Mouse (Mus musculus) kidney, postnatal 36 days (tissue): ENCODE data around the gene Klhl29.

Experiments used
- DNase-seq, 2 experiments: peaks; one replicate each; pipeline ENCODE4 v3.0.0; 2021 to 2022; ENCODE audit warnings: mixed read lengths in 2 of 2

The Klhl29 gene

DNA sequence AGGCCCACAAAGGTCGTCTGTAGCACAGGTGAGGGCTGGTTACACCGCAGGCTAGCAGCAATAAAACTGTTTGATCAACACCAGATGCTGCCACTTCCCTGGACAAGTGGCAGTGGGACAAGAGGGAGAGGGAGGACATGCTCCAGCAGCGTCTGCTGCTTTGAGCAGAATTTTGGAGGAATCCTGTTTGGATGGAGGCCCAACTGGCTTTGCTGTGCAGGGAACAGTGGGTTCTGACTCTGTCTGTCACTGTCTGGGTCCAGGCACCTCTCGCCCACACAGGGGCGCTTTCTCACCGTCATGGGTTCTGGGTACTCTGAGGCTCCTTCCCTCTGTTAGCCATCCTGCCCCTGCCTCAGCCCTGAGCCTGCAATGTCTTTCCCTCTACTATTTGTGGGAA, 209.3 kb downstream of the Klhl29 start:
- peak in 1 of 2 experiments; percentile 50 for DNase-seq

DNA sequence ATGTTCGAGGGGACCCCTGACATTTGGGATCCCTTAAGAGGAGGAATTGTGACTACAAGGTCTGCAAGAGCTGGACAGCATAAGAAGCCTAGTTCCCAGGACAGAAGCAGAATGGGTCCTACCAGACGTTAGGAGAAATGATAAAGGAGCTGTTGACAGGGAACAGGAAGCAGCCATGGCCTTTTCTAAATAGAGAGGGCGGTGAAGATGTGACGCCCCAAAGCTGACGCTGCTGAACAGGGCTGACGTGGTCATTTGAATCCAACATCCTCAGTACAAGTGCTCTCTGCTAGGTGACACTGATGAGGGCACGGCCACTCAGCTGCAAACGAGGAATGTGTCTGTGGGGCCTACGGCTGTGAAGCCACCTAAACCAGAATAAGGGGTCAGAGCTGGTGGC, 210.1 kb downstream of the Klhl29 start:
- no peak for DNase-seq

DNA sequence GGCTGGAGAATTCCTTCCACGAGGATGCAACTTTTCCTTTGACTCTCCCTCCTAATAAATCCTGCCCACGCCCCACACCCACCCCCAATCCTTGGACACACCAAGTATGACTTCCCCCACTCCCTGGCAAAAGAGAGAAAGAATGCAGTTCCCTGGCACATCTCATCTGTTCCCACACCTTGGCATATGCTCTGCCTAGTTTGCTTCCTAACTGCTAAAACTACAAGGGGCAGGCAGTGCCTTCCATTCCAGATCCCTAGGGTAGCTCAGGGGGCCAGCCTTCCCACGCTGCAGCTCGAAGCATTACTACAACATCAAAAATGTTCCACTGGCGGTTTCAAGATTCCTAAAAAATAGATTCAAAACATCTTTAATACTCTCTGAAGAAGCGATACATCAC, 212.8 kb downstream of the Klhl29 start:
- DNase-seq = no peak

DNA sequence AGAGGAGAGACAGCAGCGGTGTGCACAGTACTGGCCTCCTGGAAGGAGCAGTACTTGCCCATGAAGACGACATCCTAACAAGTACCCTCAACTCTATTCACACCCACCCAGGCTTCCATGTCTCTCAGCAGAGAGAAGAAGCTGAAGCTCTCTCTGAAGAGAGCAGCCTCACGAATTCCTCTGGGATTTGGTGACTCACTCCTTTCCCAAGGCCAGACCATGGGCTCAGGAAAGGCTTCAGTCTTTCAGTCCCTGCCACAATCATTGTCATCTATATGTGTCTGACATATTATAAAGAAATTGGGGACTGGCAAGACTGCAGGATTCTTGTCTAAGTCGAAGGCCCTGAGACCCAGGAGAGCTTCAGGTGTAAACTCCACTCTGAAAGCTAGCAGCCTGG, 213.9 kb downstream of the Klhl29 start:
- no peak for DNase-seq

DNA sequence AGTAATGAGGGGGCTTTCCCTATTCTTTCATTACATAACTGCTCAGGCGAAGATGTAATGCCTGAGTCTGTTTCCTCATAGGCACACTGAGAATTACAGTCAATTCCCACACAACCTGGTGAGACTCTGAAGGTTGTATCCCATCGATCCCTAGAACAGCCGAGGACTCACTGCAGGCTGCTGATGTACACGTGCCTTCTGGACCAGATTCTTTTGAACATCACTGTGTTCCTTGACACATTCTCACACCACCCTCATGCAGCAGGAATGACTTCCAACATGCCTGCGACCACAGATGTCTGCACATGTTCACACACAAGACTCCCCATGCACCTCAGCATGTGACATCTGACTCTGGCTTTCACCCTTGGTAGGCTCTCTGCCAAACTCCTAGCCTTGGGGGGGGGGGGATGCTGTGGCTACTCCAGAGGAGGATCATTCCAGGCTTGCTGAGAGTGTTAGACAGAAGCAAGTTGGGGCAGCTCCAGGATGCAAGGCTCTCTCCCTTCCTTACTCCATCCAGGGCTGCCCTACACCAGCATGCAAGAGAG, 217.5 kb downstream of the Klhl29 start:
- no peak for DNase-seq

DNA sequence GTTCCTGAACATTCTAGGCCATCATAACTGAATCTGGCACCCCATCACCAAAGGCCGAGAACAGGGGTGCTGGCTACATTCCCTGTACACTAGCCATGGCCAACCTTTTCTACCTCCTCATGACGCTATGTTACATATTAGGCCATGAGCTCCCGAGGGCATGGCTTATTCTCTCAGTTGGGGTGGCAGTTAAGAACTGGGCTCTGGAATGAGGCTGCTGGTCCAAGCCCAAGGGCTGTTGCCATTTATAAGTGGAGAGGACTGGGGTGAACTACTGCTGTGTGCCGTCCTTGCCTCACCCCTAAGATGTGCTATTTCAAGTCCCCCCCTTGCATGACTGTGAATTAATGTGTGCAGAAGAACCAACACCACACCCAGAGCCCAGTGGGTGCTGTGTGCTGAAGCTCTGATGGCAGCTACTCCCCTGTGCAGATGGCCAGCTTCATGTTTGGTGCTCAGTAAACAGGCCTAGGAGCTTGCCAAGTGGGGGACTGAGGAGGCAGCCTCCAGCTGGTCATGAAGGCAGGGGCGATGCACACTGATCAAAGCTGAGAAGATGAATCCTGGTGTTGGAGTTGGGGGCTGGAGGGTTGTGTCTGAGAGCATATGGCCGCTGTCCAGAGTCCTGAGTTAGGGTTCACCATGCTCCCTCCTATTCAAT, 218.3 kb downstream of the Klhl29 start:
- peak in 1 of 2 experiments; percentile 32 for DNase-seq

DNA sequence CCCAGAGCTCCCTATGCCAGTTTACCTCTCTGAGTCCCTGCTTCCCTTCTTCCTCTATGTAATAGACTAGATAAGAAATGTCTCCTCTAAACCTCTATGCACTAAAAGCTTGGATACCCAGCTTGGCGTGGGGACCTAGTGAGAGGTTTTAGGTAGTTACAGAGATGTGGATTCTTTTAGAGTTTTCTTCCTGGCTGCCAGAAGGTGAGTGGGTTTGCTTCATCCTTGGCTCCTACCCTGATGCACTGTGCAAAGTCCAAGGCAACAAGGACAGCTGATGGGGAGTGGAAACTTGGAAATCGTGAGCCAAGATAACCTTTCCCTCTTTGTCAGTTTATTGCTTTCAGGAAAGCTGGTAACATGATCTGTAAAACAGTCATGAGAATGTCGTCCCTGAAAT, 220.3 kb downstream of the Klhl29 start:
- no peak for DNase-seq

DNA sequence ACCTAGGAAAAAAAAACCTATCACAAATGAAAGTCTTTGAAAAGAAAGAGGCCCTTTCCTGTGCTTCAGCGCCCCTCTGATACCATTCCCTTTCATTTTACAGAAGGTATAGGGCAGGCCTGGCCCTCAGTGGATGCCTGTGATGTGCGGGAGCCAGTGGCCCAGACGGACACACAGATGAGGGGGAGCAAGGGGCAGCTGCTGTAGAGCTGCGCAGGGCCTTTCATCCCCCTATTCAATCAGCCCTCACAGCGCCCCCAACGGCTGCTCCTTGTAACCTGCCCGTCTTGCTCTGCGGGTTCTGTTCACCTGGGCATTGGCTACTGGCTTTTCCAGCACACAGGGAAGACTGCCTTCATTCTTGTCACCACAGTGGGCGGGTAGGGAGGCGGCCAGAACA, 223.6 kb downstream of the Klhl29 start:
- peak in 1 of 2 experiments; percentile 41 for DNase-seq

DNA sequence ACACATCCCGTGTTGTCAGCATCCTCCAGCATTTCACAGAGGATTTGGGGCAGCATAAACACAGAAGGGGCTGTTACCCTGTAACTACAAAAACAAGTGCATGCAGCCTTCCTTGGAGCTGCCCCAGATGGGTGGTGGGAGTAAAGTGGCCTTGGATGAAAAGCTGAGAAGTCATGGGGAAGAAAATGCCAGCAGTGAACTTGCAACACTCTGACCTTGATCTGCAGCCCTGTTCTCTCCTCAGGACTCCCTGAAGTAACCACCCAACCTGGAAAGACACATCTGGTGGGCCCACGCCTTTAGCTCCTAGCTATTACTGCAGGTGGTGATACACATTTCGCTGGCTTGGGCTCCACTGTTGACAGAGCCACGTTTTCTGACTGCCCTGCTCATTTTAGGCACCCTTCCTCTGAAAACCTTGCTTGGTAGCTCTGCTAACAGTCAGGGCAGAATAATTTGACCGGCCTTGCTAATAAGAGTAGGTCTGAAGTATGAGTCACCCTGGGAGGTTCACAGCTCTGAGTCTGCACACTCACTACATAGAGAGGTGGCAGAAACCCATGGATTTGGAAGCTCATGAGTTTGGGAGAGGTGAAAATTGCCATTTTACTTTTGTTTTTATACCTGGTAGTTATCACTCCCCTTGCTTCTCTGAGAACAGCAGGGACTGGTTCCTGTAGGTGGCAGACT, 228.0 kb downstream of the Klhl29 start:
- no peak for DNase-seq

DNA sequence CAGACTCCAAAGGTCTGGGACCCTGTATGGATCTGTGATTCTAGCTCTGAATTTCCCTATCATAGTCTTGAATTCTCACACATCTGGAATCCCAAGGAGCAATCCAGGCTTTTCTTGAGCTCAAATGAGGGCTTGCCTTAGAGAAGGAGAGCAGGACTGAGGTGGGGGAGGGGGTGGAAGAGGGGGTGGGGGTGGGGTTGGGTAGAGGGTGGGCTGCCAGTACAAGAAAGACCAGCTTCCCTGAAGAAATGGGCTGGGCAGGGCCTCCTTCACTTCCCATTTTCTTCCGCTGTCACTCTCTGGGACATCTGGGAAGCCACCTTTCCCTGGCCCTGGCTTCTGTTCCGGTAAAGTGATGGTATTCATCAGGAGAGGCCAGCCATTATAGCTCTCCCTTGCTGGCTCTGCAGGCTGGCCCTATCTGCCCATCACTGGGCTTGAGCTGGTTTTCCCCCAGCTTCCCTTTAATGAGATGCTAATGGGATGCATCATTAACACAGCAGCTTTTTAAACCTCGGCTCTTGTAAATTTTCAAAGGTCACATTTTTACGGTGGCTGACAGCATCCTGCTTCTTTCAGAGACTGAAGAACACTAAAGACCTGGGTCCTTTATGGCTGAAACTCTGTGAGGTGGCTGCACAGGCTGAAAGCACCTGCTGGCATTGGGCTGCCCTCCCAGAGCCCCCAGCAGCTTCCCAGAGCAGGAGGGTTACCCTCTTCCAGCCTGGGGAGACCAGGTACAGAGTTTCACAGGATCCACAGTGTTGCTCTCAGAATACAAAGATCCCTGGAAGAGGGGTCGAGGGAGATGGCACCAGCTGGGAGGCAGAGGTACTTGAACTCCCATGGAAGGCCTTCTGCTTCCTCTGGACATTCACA, 231.3 kb downstream of the Klhl29 start:
- DNase-seq = peak in 1 of 2 experiments; percentile 22

DNA sequence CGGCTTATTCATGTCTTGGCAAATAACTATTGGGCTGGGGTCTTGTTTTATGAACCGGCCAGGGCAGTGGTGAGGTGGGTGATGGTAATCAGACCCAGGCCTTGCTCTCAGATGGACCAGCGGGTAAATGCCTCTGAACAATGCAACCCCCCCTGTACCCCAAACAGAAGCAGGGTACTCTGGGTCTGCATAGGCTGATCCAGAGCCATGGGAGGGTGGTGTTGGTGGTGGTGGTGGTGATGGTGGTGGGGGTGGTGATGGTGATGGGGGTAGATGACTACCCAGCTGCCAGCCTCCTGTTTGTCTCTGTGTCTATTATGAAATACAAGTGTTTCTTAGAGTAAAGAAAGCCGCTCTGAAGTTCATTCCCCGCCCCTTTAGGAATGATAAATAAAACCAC, 232.3 kb downstream of the Klhl29 start:
- no peak for DNase-seq

DNA sequence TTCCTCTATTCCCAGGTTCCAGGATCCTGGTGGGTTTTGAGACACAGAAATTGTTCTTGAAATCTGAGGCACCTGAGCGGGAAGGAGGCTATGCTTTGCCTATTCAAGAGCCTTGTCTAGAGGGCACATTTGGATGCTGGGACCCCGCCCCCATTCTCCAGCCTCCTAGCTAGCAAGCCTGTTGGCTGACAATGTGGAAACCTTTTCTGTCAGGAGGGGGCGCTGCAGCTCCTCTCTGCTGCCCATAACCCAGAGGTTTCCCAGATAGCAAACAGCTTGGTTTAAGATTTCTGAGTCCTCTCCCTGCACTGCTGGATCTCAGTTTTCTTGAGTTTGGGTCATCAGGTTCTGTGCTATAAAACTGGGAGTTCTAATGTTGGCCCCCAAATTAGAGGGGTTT, 232.7 kb downstream of the Klhl29 start:
- DNase-seq = peak; percentile 80 to 89

DNA sequence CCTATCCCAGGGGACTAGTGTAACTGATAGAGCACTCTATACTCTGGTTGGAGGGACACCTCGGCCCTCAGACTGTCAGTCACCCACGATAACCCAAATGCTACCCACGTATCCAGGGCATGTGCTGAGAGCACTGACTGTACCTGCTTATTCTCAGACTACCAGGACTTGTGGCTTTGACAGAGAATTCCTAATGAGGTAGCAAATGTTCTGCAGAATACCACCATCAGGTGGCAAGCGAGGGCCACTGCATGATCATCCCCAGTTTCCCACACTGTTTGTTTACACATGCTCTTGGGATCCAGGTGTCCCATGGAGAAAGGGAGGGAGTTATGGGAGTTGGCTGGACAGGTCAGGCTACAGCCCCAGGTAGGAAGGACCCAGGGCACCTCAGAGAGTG, 234.4 kb downstream of the Klhl29 start:
- DNase-seq = peak in 1 of 2 experiments; percentile 36

DNA sequence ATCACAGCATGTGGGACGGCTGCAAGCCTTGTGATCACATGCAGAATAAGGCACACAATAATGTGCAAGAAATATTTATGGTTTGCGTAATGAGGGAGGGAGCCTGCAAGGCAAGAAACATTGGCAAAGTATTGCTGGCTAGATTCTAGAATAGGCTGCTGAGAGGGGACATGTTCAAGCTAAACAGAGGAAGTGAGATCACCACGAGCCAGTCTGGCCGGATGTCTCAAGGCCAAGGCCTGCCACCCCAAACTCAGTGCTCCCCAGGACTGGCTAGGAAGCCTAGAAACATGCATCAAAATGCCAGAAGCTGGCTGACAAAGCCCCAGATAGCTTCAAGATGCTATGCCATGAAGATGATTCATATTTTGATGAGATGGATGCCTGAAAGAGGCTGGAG, 236.2 kb downstream of the Klhl29 start:
- DNase-seq = no peak

DNA sequence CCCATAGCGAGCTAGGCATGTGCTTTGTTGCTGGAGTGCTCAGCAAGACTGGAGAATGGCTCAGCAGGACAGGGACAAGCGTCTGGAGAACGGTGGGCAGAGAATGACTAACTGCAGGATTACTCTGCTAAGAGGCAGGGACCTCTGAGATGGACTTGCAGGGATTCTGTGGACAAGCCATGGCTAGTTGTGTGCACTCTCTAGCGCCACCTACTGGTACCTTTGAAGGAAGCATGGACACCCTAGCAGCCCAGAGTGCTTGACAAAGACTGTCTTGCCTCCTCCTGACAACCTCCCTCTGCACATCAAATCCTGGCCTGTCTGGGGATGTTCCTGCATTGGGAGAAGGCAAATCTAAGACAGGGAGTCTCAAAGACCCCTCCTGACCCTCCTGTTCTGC, 239.2 kb downstream of the Klhl29 start:
- DNase-seq = peak; percentile 29 to 67

DNA sequence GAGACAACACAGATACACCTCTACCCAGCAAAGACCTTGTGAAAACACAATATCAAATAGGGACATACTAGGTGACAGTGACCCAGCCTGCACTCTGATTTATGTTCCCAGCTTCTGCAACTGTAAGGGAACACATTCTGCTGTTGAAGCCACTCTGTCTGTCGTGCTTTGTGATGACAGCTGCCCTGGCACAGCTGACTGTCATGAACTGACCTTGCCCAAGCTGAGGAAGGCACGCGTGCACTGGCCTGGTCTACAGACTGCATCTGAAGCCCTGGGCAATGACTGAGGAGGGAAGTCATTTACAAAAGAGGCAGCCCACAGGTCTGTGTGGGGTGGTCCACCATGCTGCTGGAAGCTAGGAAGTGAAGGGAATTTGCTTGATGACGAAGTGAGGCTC, 246.3 kb downstream of the Klhl29 start:
- no peak for DNase-seq

DNA sequence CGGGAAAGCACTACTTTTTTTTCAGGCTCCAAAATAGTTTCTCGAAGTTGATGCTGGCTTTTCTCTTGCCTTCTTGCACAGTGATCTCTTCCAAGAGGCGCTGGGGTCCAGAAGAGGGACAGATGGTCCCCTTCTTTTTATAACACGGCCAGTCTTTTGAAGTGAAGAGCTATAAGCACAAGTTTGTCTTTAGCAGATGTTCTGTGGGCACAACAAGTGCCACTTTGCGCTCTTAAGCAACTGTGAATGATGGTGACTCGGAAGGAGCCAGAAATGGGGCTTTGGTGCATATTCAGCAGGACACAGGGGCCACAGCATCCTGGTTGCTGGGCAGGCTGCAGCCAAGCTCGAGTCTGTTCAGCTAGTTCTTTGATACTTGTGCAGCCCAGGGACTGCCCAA, 249.6 kb downstream of the Klhl29 start:
- DNase-seq = no peak

DNA sequence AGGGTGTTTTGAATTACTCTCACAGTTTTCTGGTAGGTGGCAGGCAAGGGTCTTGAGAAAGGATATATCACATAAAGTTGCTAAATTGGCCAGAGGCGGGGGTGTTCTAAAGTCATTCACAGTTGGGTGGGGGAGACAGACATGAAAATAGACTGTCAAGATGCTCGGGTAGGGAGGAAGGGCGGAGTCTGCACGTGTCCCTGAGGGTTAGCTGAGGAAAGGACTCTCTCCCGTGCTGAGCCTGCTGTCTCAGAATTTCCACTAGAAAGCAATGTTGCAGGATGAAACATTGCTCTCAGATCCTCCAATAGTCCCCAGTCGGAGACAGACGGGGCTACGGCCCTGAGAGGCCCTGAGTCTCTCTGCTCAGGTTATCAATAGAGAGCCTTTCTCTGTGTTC, 252.5 kb downstream of the Klhl29 start:
- DNase-seq = no peak

DNA sequence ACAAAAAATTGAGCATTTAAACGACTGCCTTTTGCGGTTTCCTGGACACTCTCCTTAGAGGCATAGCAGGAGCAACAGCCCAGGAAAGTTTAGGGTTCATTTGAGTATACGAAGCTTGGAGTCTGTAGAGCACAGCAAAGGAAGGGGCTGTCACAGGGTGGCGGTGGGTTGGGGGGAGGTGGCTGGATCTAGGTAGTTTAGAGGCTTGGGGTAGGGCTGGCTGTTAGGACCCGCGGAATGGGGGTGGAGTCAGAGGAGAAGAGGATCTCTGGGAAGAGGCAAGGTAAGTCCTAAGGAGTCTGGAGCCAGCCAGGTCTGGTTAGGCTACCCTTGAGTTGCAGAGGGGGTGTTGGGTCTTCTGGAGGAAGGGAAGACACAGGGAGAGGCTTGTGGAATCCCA, 255.2 kb downstream of the Klhl29 start:
- no peak for DNase-seq

DNA sequence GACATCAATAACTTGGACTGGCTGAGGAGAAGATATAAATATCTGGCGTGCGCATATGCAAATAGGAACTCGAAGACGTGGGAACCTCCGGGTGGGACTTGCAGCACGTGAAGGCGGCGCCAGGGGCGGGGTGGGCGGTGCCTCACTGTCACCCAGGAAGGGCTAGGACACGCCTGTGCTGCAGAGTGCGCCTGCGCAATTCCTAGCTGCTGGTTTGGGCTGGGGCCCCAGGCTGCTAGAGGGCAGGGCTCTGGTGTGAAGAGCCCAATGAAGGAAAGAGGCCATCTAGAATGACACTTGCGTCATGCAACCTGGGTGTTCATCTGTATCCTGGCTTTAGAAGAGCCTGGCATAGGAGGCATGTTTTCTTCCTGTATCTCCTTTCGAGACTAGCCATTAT, 255.8 kb downstream of the Klhl29 start:
- peak; percentile 91 to 93 for DNase-seq

DNA sequence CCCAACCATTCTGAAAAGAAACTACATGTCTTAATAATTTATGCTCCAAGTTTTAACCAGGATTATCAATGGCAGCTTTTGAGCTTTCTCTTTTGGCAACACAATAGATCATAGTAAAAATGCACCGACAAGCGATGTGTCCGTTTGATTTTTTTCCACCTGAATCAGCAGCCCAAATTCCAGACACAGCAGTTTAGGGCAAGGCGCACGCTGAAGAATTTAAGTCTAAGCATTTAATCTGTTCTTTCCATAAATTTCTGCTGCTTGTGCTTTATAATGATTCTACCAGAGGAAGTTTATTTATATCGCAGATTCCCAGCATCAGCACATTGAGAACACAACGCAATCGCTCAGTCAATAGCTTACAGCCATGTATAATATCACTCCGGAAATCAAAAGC, 256.2 kb downstream of the Klhl29 start:
- DNase-seq = no peak

DNA sequence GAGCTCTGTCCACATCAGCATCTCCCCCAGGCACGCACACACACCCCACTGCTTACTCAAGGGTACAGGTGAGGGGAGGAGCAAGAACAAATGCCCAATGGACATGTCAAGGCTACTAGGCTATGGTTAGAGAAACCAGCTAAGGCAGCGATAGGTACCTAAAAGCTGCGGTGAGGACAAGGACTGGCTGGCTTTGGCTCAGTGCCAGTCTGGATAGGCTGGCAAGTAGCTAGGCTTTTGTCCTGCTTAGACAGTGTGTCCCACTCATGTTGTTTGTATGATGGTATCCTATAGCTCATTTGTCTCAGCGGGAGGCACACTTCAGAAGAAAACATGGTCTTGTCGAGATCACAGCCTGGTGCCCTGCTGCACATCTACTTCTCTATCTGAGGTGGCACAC, 258.9 kb downstream of the Klhl29 start:
- DNase-seq = no peak

DNA sequence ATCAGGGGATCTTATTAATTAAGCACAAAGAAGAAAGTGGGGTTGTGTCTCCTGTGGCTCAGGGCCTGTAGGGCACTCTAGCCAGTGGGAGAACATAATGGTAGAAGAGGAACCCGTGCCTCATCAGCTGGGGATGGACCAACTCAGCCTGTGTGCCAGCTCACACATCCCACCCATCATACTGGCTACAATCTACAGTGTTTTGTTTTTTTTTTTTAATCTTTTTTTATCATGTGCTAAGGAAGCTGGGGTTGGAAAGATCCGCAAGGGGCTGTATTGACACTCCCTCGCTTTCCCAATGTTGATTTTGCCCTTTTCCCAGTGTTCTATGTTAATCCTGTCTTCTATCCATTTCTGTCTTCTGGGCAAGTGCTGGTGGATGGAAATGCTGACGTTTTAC, 260.9 kb downstream of the Klhl29 start:
- no peak for DNase-seq

DNA sequence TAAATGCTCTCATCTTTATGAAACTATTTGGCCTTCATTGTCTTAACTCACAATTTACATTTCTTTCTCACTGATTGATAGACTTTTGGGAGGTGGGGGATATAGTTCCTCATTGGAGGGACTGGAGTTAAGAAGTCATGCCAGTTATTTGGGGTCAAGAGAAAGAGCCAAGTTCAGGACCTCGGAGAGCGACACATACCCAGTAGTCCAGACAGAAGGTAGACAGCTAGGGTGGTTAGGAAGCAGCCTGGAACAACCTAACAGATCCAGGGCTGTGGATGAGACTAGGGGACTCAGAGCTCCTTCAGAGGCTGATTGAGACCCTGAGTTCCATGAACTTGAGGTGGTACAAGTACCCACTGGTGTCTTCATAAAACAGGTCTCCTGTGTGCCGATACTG, 264.1 kb downstream of the Klhl29 start:
- DNase-seq = peak; percentile 14 to 65
